Mouse (Mus musculus) adrenal gland, postnatal 4 days (tissue): ENCODE results near the gene Olfr1431. TPM values are rescaled to one million over a fixed set of nuclear protein-coding genes. Genes with fewer than 3 reads are reported as not detected.
"Not testable (repeated sequence)": the region's sequence is repeated elsewhere in the genome, so short reads cannot be mapped to it uniquely, and the experiment has no call there.

Source experiments
- DNase-seq, 2 experiments: peaks; one replicate each; pipeline ENCODE4 v3.0.0; 2021 to 2022; ENCODE audit warnings: low spot score in 2 of 2, mixed read lengths in 2 of 2
- long read RNA-seq, 2 experiments: library from polyadenylated mRNA; stranded (forward); transcript quantifications; one replicate each; pipeline ENCODE4 v2.0.0; 2021
- total RNA-seq, 2 experiments: library from RNA; stranded (reverse); gene quantifications; 2 replicates each; pipeline ENCODE4 v1.2.3; 2021

Gene Olfr1431
- total RNA-seq: not detected
- long read RNA-seq, experiment 1: 0 reads
- long read RNA-seq, experiment 2: 0 reads

GRCm38 (mm10) chr19:12200334-12200733, at the start of gene Olfr1431:
Gene Olfr1431 (plus strand): TSS chr19:12200634.
- DNase-seq: no peak

- not testable (repeated sequence) for DNase-seq
Measured at GRCm38 (mm10) chr19:12170062-12170599, 30.3 kb upstream of the Olfr1431 start, which contains the start of gene Olfr1555-ps1. Gene Olfr1555-ps1 (minus strand): TSS chr19:12170112.

GRCm38 (mm10) chr19:12175431-12175830, 25.0 kb upstream of the Olfr1431 start:
- DNase-seq: not testable (repeated sequence)

GRCm38 (mm10) chr19:12199076-12199475, 1.4 kb upstream of the Olfr1431 start:
- not testable (repeated sequence) for DNase-seq

- not testable (repeated sequence) for DNase-seq
Measured at GRCm38 (mm10) chr19:12232496-12232895, 32.1 kb downstream of the Olfr1431 start, which contains the start of gene Olfr1432. Gene Olfr1432 (minus strand): TSS chr19:12232596.

- no peak for DNase-seq
Measured at GRCm38 (mm10) chr19:12241559-12241958, 41.1 kb downstream of the Olfr1431 start, which contains the start of gene Olfr262. Gene Olfr262 (minus strand): TSS chr19:12241659.

- no peak for DNase-seq
Measured at GRCm38 (mm10) chr19:12260732-12261131, 60.3 kb downstream of the Olfr1431 start, which contains the start of gene Olfr235. Gene Olfr235 (plus strand): TSS chr19:12261032.

Other genes with a start within 250 kb of the Olfr1431 start
- gene Osbp, start 234.7 kb upstream of the Olfr1431 start, total RNA-seq: 10 to 100 TPM; 71.0 to 74.0 TPM
- gene Olfr1423, start 159.3 kb upstream of the Olfr1431 start, total RNA-seq: not detected
- not detected for gene Olfr1424, start 138.0 kb upstream of the Olfr1431 start, total RNA-seq
- not detected for gene Olfr1425, start 122.9 kb upstream of the Olfr1431 start, total RNA-seq
- gene Olfr1426, start 108.6 kb upstream of the Olfr1431 start, total RNA-seq: not detected
- not detected for gene Olfr1427, start 97.3 kb upstream of the Olfr1431 start, total RNA-seq
- not detected for gene Olfr1428, start 84.7 kb upstream of the Olfr1431 start, total RNA-seq
- gene Olfr76, start 77.4 kb upstream of the Olfr1431 start, total RNA-seq: not detected
- not detected for gene Olfr1555-ps1, start 30.5 kb upstream of the Olfr1431 start, total RNA-seq
- not detected for gene Olfr1432, start 32.0 kb downstream of the Olfr1431 start, total RNA-seq
- not detected for gene Olfr262, start 41.0 kb downstream of the Olfr1431 start, total RNA-seq
- not detected for gene Olfr235, start 60.4 kb downstream of the Olfr1431 start, total RNA-seq
- gene Olfr1434, start 79.2 kb downstream of the Olfr1431 start, total RNA-seq: not detected
- gene Olfr1436, start 98.5 kb downstream of the Olfr1431 start, total RNA-seq: not detected
- not detected for gene Olfr1437, start 124.5 kb downstream of the Olfr1431 start, total RNA-seq
- gene Olfr1438-ps1, start 135.3 kb downstream of the Olfr1431 start, total RNA-seq: not detected
- gene Olfr1440, start 186.6 kb downstream of the Olfr1431 start, total RNA-seq: not detected
- gene Olfr1441, start 216.8 kb downstream of the Olfr1431 start, total RNA-seq: not detected
- gene Pfpl, start 227.3 kb downstream of the Olfr1431 start, total RNA-seq: not detected